Mouse (Mus musculus) layer of hippocampus, adult 8-10 months (tissue): ENCODE data around the gene Neu3. TPM values are rescaled to one million over a fixed set of nuclear protein-coding genes. Genes with fewer than 3 reads are reported as not detected.

Source experiments
- DNase-seq, 2 experiments: peaks; one replicate each; pipeline ENCODE4 v3.0.0; 2022; ENCODE audit warnings: low spot score in 2 of 2
- total RNA-seq, 4 experiments: library from RNA; stranded (reverse); gene quantifications; 2 replicates each; pipeline ENCODE4 v1.2.4; 2022

Neu3 gene
- total RNA-seq, 4 experiments from 2014 or later: 2.7 to 4.0 (median 3.5) TPM

- DNase-seq: no peak
Measured at GRCm38 (mm10) chr7:99795192-99795981, 32.8 kb downstream of the Neu3 start.

DNA sequence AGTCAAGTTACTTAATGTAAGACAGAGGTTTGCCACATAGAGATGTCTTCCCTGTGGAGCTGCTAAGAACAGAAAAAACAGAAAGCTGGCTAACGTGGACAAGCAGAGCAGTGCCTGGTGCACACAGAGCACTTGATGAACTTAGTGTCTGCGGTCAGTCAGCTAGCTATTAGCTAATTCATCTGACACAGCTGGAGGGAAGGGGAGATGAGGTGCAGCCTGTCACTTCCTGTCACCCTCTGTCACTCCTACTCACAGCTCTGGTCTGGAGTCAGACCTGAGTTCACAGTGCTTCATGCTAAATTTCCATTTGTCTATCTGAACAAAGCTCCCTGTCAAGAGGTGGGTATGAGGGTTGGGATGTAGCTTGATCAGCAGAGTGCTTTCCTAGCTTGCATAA is 34.1 kb downstream of the Neu3 start:
- no peak for DNase-seq

DNA sequence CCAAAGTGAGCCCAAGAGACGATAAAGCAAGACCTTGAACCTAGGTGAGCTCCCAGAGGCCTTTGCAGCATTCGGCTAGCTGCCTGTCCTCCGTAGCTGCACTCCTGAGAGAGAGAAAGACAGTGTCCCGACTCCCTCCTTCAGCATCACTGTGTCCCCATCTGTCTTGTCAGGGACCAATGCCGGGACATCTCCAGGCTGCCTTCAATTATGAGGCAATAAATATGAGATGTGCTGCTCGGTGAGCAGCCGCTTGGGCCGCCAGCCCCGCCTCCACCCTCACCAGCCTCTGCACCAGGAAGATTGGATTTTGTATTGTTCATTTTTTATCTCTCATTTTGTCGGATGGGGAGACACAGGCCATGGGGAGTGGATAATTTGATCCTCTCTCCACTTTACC is 37.4 kb downstream of the Neu3 start:
- DNase-seq: no peak

DNA sequence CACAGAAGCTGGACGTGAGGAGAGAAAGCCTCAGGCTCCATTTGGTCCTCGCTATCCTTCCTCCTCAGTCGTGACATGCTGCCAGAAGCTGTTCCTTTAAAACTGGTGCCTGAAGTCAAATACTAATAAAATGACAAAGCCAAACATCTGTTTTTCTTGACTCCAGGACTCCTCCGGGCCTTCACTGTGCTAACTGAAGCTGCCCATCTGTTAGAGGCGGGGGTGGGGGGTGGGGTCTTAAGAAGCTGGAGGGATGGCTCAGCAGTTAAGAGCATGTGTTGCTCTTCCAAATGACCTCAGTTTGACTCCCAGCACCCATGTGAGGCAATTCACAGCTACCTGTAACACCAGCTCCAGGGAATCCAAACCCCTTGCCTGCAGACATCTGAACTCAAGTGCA is 39.7 kb downstream of the Neu3 start:
- no peak for DNase-seq

GRCm38 (mm10) chr7:99787935-99788334 is 40.3 kb downstream of the Neu3 start:
- DNase-seq: no peak

GRCm38 (mm10) chr7:99786774-99787173 is 41.4 kb downstream of the Neu3 start:
- DNase-seq: no peak

- no peak for DNase-seq
Measured at GRCm38 (mm10) chr7:99785553-99785952, 42.7 kb downstream of the Neu3 start.

- no peak for DNase-seq
Measured at GRCm38 (mm10) chr7:99783421-99783820, 44.8 kb downstream of the Neu3 start.

DNA sequence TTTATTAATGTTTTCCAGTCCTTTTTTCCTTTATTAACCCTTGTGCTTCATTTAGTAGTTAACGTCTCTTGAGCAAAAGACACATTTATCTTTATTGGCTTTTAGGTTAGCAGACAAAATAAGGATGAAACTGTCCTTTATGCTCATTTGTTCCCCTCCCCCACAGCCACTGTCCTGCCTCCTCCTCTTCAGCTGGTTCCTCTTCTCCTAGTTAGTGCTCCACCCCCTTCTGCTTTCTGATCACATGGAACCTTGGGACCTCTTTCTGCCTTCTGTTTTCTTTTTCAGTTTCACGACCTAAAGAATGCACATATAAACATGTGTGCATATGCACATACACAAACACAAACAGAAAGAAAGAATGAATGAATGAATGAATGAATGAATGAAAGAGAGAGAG is 46.3 kb downstream of the Neu3 start:
- DNase-seq: no peak

DNA sequence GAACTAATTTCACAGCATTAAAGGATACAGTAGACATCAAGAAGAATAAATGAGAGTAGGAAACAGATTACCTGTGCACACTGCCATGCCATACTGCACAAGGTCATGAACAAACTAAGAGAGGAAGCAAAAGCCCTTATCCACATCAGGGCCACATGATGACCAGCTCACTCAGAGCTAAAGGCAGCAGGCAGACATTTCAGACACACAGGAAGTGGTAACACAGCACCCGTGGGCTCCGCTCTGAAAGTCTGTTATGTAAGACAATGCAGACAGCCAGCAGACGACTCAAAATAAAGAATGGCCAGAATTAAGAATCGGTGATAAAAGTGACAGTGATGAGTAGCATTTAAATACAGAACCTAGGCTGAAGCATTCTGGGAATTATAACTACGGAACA is 46.8 kb downstream of the Neu3 start:
- no peak for DNase-seq

DNA sequence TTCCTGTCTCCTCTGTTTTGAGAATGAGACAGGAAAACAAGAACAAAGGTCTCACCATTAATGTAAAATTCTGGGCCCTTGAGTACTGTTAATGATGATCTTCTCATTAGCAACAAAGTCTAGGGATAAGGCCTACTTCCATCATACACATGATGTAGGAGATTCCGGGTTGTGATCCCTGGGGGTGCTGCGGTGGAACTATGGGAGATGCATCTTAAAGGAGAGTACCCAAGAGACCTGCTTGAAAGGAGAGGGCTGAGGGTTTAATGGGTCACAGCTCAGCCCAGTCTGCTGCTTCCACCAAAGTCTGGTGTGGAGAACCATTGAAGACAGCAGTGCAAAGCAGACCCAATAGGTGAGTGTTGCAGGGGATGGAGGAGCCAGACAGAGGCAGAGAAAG is 65.0 kb downstream of the Neu3 start, which contains the start of gene Olfr521:
TSS of gene Olfr521 (plus strand) at position 301 of the 400 bp plus-strand sequence.
- no peak for DNase-seq

Other genes with a start within 250 kb of the Neu3 start
- gene Tpbgl, start 201.3 kb downstream of the Neu3 start, total RNA-seq: 1 to 10 TPM; 5.0 to 7.3 (median 6.6) TPM
- 10 to 100 TPM; 11.6 to 32.5 (median 21.0) TPM for gene Slco2b1, start 117.1 kb downstream of the Neu3 start, total RNA-seq
- gene Olfr520, start 98.1 kb downstream of the Neu3 start, total RNA-seq: under 1 TPM in 1 of 4 experiments, not detected in 3; 0.34 TPM
- not detected for gene Olfr521, start 64.9 kb downstream of the Neu3 start, total RNA-seq
- gene Xrra1, start 30.7 kb upstream of the Neu3 start, total RNA-seq: 1 to 10 TPM in 3 of 4 experiments, under 1 TPM in 1; 0.57 to 1.6 (median 1.2) TPM
- 100 to 1,000 TPM in 1 of 4 experiments, 10 to 100 TPM in 3; 88.4 to 103 (median 94.7) TPM for gene Spcs2, start 35.0 kb upstream of the Neu3 start, total RNA-seq
- 10 to 100 TPM; 27.7 to 34.0 (median 29.0) TPM for gene Rnf169, start 152.0 kb upstream of the Neu3 start, total RNA-seq
- under 1 TPM in 2 of 4 experiments, not detected in 2; 0.58 to 0.66 TPM for gene Chrdl2, start 177.8 kb upstream of the Neu3 start, total RNA-seq